Mouse (Mus musculus): ENCODE measurements at regions not wholly inside any gene's neighbourhood (a gene's known extent, or its start where the extent isn't known, plus 50 kb on each side); places are given as distances from the start of the nearest gene placed in this dataset.

GRCm38 (mm10) chr10:97905793-97906192, 179.2 kb upstream of the C030005K15Rik start:
- TF ChIP-seq CEBPB (IDR thresholded peaks at IDR 0.05; ENCODE audit: low read depth) (no peak), CTCF (IDR thresholded peaks at IDR 0.05; ENCODE audit: control insufficient read depth, insufficient read depth, insufficient read length) (no peak), USF1 (IDR thresholded peaks at IDR 0.05; ENCODE audit: low read depth) (no peak), MYOD1 (IDR thresholded peaks at IDR 0.05; ENCODE audit: control insufficient read depth, insufficient read length, low read depth) (no peak), MYOG (IDR thresholded peaks at IDR 0.05; ENCODE audit: control insufficient read depth, extremely low read depth, insufficient read length) (no peak), MAX (IDR thresholded peaks at IDR 0.05) (no peak), FOSL1 (IDR thresholded peaks at IDR 0.05; ENCODE audit: insufficient read depth, low read length, poor library complexity, severe bottlenecking) (no peak)

All from C2C12 (cell line).